Mouse (Mus musculus): ENCODE measurements around the gene Smg5.
"Not testable (repeated sequence)": the region's sequence is repeated elsewhere in the genome, so short reads cannot be mapped to it uniquely, and the experiment has no call there.

The Smg5 gene

GRCm38 (mm10) chr3:88354396-88355165 lies 18.5 kb downstream of the Smg5 start:
- DNase-seq, result peak; percentile 56

GRCm38 (mm10) chr3:88359584-88359983 lies 23.5 kb downstream of the Smg5 start:
- no peak for DNase-seq

GRCm38 (mm10) chr3:88359989-88360388 lies 23.9 kb downstream of the Smg5 start:
- no peak for DNase-seq

GRCm38 (mm10) chr3:88361096-88361495 lies 25.0 kb downstream of the Smg5 start:
- DNase-seq, result no peak

- DNase-seq, result no peak
These were observed 25.7 kb downstream of the Smg5 start for GRCm38 (mm10) chr3:88361612-88362313.

GRCm38 (mm10) chr3:88363700-88364099 lies 27.6 kb downstream of the Smg5 start:
- DNase-seq, result no peak

- no peak for DNase-seq
These were observed 28.3 kb downstream of the Smg5 start, which contains the start of gene Paqr6 for GRCm38 (mm10) chr3:88364337-88364736. Paqr6 (plus strand) TSS chr3:88364584.

GRCm38 (mm10) chr3:88365705-88366361 lies 29.8 kb downstream of the Smg5 start:
- DNase-seq, result no peak

- not testable (repeated sequence) for DNase-seq
These were observed 30.9 kb downstream of the Smg5 start for GRCm38 (mm10) chr3:88366830-88367428.

- not testable (repeated sequence) for DNase-seq
These were observed 31.5 kb downstream of the Smg5 start for GRCm38 (mm10) chr3:88367517-88367916.

- not testable (repeated sequence) for DNase-seq
These were observed 32.5 kb downstream of the Smg5 start for GRCm38 (mm10) chr3:88368511-88368910.

- not testable (repeated sequence) for DNase-seq
These were observed 36.6 kb downstream of the Smg5 start, which contains the start of gene Bglap3 for GRCm38 (mm10) chr3:88372643-88373042. Bglap3 (minus strand) TSS chr3:88372743.

- not testable (repeated sequence) for DNase-seq
These were observed 39.9 kb downstream of the Smg5 start for GRCm38 (mm10) chr3:88375750-88376626.

GRCm38 (mm10) chr3:88376644-88377043 lies 40.6 kb downstream of the Smg5 start:
- DNase-seq, result not testable (repeated sequence)

- DNase-seq, result not testable (repeated sequence)
These were observed 42.5 kb downstream of the Smg5 start, which contains the start of gene Bglap2 for GRCm38 (mm10) chr3:88378599-88378998. Bglap2 (minus strand) TSS chr3:88378699.

- not testable (repeated sequence) for DNase-seq
These were observed 45.6 kb downstream of the Smg5 start for GRCm38 (mm10) chr3:88381389-88382315.

- DNase-seq, result not testable (repeated sequence)
These were observed 46.3 kb downstream of the Smg5 start for GRCm38 (mm10) chr3:88382383-88382782.

GRCm38 (mm10) chr3:88384364-88384763 lies 48.3 kb downstream of the Smg5 start, which contains the start of gene Bglap:
Bglap (minus strand) TSS chr3:88384464.
- DNase-seq, result no peak

- DNase-seq, result no peak
These were observed 57.8 kb downstream of the Smg5 start for GRCm38 (mm10) chr3:88393776-88394375.

- no peak for DNase-seq
These were observed 59.2 kb downstream of the Smg5 start for GRCm38 (mm10) chr3:88395288-88395687.
